Mouse (Mus musculus) limb, embryonic 14.5 days (tissue): Measurements from ENCODE around the gene Dcaf11. TPM values are rescaled to one million over a fixed set of nuclear protein-coding genes. Genes with fewer than 3 reads are reported as not detected.

Experiments
- ATAC-seq: fragments of 200-750 bp; cut with Nextera tagmentation; 2 replicates; pipeline ENCODE4 v1.8.0; 2017; ENCODE audit warnings: low read depth, moderate number of reproducible peaks, moderate TSS enrichment; ENCODE audit not compliant: low FRiP score
- DNase-seq: peaks from one replicate; pipeline ENCODE4 v3.0.0-alpha.2; 2015; ENCODE audit warnings: low spot score
- H3K27ac ChIP-seq: fragments of 300-500 bp; sonication (generic); replicated peaks from 2 replicates; pipeline ENCODE4 v1.5.1; 2014; ENCODE audit warnings: low read depth, mild to moderate bottlenecking, low read length, moderate library complexity, mixed read lengths
- H3K27me3 ChIP-seq: fragments of 300-500 bp; sonication (generic); 2 replicates; pipeline ENCODE4 v1.6.1; 2014; ENCODE audit warnings: low read length, mixed read lengths; ENCODE audit not compliant: control insufficient read depth, insufficient read depth
- H3K36me3 ChIP-seq: fragments of 300-500 bp; sonication (generic); 2 replicates; pipeline ENCODE4 v1.6.1; 2014; ENCODE audit warnings: mild to moderate bottlenecking, low read length, moderate library complexity, mixed read lengths; ENCODE audit not compliant: control insufficient read depth, insufficient read depth
- H3K4me1 ChIP-seq: fragments of 300-500 bp; sonication (generic); 2 replicates; pipeline ENCODE4 v1.6.1; 2014; ENCODE audit warnings: antibody characterized with exemption, low read length, mixed read lengths; ENCODE audit not compliant: control insufficient read depth, insufficient read depth
- H3K4me2 ChIP-seq: fragments of 300-500 bp; sonication (generic); replicated peaks from 2 replicates; pipeline ENCODE4 v1.6.1; 2014; ENCODE audit warnings: low read depth, mild to moderate bottlenecking, low read length, moderate library complexity; ENCODE audit not compliant: severe bottlenecking
- H3K4me3 ChIP-seq: fragments of 300-500 bp; sonication (generic); replicated peaks from 2 replicates; pipeline ENCODE4 v1.5.1; 2014; ENCODE audit warnings: low read length
- H3K9ac ChIP-seq: fragments of 300-500 bp; sonication (generic); 2 replicates; pipeline ENCODE4 v1.6.1; 2014; ENCODE audit warnings: mild to moderate bottlenecking, low read depth, low read length, moderate library complexity; ENCODE audit not compliant: severe bottlenecking
- H3K9me3 ChIP-seq: fragments of 300-500 bp; sonication (generic); 2 replicates; pipeline ENCODE4 v1.6.1; 2016; ENCODE audit warnings: low read length; ENCODE audit not compliant: control insufficient read depth
- POLR2A ChIP-seq: fragments of 200-500 bp; IDR thresholded peaks from 2 replicates; pipeline ENCODE4 v1.8.0; 2012; ENCODE audit warnings: inconsistent platforms, mild to moderate bottlenecking, moderate library complexity, borderline replicate concordance; ENCODE audit not compliant: insufficient read depth, insufficient read length; ENCODE audit errors: extremely low read depth
- WGBS: fragments of 180-500 bp; shearing (Covaris S2); extraction: QIAGEN DNeasy Blood & Tissue Kit; methylation state at CpG from one replicate; pipeline ENCODE4 v1.1.7; 2014; 5-methylcytosine and 5-hydroxymethylcytosine counted together
- polyA plus RNA-seq, 2 experiments: library from polyadenylated mRNA; depleted of rRNA in 1 of 2; stranded (reverse) in 1 of 2; unstranded in 1 of 2; fragments of >200 nt; fragmentation: Nextera tagmentation in 1 of 2; extraction: Ambion mirVana in 1 of 2; gene quantifications; 2 replicates each; pipeline versions ENCODE4 v1.2.1 to v1.2.3; 2012 to 2014

Dcaf11 gene
- polyA plus RNA-seq, 2 experiments: 53.0 to 53.8 TPM

DNA sequence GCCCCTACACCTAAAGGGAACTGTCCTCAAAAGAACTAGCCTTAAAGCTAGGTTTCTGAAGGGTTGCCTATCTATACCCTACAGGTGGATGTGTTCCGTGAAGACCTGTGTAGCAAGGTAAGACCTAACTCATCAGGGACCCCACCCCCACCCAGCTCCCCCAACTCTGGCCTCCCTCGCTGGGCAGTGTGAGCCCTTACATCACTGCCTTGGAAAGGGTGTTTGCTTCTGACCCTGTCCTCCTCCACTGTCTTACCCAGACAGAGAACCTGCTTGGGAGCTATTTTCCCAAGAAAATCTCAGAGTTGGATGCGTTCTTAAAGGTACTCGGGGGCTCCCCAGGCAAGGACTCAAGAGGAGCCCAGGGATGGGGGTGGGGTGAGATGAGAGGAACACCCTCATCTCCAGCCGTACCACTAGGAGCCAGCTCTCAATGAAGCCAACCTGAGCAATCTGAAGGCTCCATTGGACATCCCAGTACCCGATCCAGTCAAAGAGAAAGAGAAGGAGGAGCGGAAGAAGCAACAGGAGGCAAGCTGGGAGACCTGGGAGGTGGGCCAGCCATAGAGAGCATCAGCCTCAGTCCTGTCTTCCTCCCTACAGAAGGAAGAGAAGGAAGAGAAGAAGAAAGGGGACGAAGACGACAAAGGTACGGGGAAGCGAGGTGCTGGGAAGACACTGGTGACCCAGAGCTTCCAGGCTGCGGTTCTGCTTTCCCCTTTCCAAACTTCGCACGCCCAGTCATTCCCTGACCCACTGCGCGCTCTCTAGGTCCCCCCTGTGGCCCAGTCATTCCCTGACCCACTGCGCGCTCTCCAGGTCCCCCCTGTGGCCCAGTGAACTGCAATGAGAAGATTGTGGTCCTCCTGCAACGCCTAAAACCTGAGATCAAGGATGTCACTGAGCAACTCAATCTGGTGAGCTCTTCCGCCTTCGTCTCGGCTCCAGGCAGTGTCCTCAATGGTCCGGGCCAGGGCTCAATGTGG is 20.0 kb downstream of the Dcaf11 start:
- no peak for ATAC-seq
- Histone ChIP-seq H3K36me3 (peaks cover 19% of the 10 kb centered on the region), H3K9me3 (no peaks in the 10 kb centered on the region), H3K4me1 (peaks cover 9% of the 10 kb centered on the region), H3K4me3 (no peak overlapping the region), H3K27me3 (no peaks in the 10 kb centered on the region), H3K9ac (no peak overlapping the region), H3K27ac (no peak overlapping the region), H3K4me2 (no peak overlapping the region)
- DNase-seq: no peak
- no peak for TF ChIP-seq POLR2A
- WGBS: 80% methylated on average over 23 of the region's 23 CpGs

GRCm38 (mm10) chr14:55580731-55581130 is 20.9 kb downstream of the Dcaf11 start:
- TF ChIP-seq POLR2A: no peak
- Histone ChIP-seq H3K4me2 (no peak overlapping the region), H3K9me3 (no peaks in the 10 kb centered on the region), H3K9ac (no peak overlapping the region), H3K4me3 (no peak overlapping the region), H3K4me1 (peaks cover 9% of the 10 kb centered on the region), H3K27ac (no peak overlapping the region), H3K27me3 (no peaks in the 10 kb centered on the region), H3K36me3 (peaks cover 19% of the 10 kb centered on the region)
- DNase-seq (no peak), ATAC-seq (no peak)
- 94% methylated on average over 16 of the region's 16 CpGs for WGBS

DNA sequence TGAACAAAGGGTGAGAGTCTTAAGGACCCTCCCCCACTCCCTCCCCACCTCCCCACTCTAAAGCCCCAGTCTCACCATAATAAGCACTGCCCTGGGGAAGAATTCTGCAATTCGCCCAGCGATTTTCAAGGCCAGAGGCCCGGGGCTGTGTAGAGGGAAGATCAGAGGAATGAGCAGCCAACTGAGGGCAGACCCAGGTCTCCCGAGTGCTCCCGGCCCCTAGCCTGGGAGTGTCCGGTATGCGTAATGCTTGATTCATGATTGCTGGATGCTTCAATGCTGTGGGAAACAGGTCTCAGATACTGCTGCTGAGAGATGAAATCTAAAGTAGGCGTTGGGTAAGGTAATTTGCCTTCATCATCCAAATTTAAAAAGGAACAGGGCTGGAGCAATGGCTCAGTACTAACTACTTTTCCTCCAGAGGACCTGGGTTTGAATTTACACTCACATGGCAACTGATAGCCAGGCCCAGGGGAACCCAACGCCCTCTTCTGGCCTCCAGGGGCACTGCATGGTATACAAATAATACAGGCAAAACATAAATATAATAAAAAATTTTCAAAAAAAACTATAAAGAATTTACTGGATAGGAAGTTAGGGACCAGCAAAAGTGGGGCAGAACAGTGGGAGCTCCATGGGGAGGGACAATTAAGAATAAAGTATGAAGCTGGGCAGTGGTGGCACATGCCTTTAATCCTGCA is 22.3 kb downstream of the Dcaf11 start:
- H3K9me3 ChIP-seq: no peaks in the 10 kb centered on the region
- H3K27me3 ChIP-seq: no peaks in the 10 kb centered on the region
- peaks cover 9% of the 10 kb centered on the region for H3K4me1 ChIP-seq
- H3K27ac ChIP-seq: no peak overlapping the region
- no peak for TF ChIP-seq POLR2A
- no peak overlapping the region for H3K4me2 ChIP-seq
- no peak overlapping the region for H3K4me3 ChIP-seq
- H3K36me3 ChIP-seq: peaks cover 22% of the 10 kb centered on the region
- DNase-seq: no peak
- WGBS: 75% methylated on average over 9 of the region's 9 CpGs
- ATAC-seq: no peak
- no peak overlapping the region for H3K9ac ChIP-seq

DNA sequence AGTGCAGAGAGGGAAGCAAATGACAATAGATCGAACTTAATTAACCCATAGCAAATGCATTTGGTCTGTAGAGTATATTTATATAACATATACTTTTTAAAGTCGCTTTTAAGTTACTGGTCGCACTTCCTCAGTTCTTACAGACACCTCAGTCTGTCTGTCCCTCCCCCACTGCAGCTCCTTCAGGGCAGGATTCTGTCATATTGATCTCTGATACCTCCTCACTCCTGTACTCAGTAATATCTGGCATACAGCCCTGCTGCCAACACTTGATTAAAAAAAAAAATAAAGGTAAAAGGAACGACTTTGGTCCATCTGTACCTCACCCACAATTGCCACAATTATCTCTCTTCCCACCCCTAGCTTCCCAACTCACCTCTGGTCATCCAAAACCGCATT is 24.5 kb downstream of the Dcaf11 start:
- TF ChIP-seq POLR2A: no peak
- Histone ChIP-seq H3K36me3 (peaks cover 40% of the 10 kb centered on the region), H3K4me1 (no peaks in the 10 kb centered on the region), H3K4me3 (peak overlapping the region; percentile 43), H3K27me3 (no peaks in the 10 kb centered on the region), H3K9me3 (no peaks in the 10 kb centered on the region), H3K27ac (no peak overlapping the region), H3K9ac (peak overlapping the region; percentile 48), H3K4me2 (peak overlapping the region; percentile 54)
- WGBS: 37% methylated on average over 5 of the region's 5 CpGs
- ATAC-seq (no peak), DNase-seq (no peak)
